Mouse (Mus musculus): ENCODE results near the gene Taf12.

DNA sequence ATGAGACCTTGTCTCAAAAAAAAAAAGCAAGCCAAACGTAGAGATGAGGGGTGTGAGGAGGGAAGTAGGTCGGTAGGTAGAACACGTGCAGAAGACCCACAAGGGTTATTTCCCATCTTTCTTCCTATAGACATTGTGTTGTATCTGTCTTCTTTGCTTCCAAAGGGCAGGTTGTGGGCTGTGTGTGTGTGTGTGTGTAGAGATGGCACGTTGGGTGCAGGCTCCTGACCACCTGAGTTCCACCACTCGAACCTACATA, 11.9 kb upstream of the Taf12 start:
- TF ChIP-seq CTCF (IDR thresholded peaks at IDR 0.05; ENCODE audit: low read depth, low read length): no peak
- TF ChIP-seq POLR2A (IDR thresholded peaks at IDR 0.05; ENCODE audit: borderline replicate concordance, low read depth, low read length): no peak

Measured in bone marrow macrophage, adult 2 months (primary cell).